Mouse (Mus musculus) layer of hippocampus, adult 6 months (tissue): Measurements from ENCODE around the gene Gm5591. TPM values are rescaled to one million over a fixed set of nuclear protein-coding genes. Genes with fewer than 3 reads are reported as not detected.

Experiments used
- long read RNA-seq, 2 experiments: library from polyadenylated mRNA; unstranded; transcript quantifications; one replicate each; pipeline ENCODE4 v2.0.0; 2019 to 2020
- polyA plus RNA-seq: library from polyadenylated mRNA; unstranded; fragments of <200 nt; fragmentation: Nextera tagmentation; gene quantifications from 2 replicates; pipeline ENCODE4 v1.2.3, GENCODE M21; 2021

Gm5591 gene
- not detected in 2 replicates for polyA plus RNA-seq
- long read RNA-seq, experiment 1: 0 reads
- long read RNA-seq, experiment 2: 0 reads

GRCm38 (mm10) chr7:38528093-38528492, at the start of gene Gm5591:
TSS of gene Gm5591 (minus strand) at chr7:38528193.

